26 mouse cellular contexts compared by ENCODE assay signal in the genomic region with DNA sequence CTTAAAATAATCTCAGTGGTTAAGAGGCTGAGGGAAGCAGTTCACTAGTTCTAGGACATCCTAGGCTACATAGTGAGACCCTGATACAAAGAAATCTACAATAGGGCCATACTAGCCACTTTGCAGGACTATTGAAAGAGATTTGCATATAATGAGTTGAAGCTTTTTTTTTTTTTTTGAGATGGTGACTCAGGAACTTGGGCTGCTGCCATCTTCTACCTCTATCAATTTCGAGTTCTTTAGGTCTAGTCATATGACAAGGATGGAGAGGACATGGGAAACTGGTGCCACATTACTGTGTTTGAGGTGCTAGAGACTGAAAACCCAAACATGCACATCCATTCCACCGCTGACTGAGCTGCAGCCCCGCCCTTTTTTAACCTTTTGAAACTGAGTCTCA.
"Had no signal": no experiment of that assay in that cellular context is flagged by ENCODE, and none has a peak within 500 bp of the region (broad histone marks: within the 10 kb centered on the region; RNA-seq: fewer than 3 reads in every experiment).

No protein-coding gene starts in this region.

- H3K4me3 ChIP-seq: embryonic facial prominence, embryonic 10.5 days; embryonic facial prominence, embryonic 12.5 days; embryonic facial prominence, embryonic 13.5 days; embryonic facial prominence, embryonic 15.5 days; erythroblast, embryonic 14.5 days; forebrain, embryonic 10.5 days; forebrain, embryonic 12.5 days; forebrain, embryonic 13.5 days; forebrain, embryonic 15.5 days; gastrocnemius, adult 2 months; heart, adult 2 months; heart, embryonic 10.5 days had no signal

- H3K27ac ChIP-seq: embryonic facial prominence, embryonic 10.5 days; embryonic facial prominence, embryonic 12.5 days; embryonic facial prominence, embryonic 13.5 days; embryonic facial prominence, embryonic 15.5 days; forebrain, embryonic 10.5 days; forebrain, embryonic 12.5 days; forebrain, embryonic 13.5 days; forebrain, embryonic 15.5 days; gastrocnemius, adult 2 months; heart, adult 2 months; heart, embryonic 10.5 days had no signal

- H3K36me3 ChIP-seq: embryonic facial prominence, embryonic 10.5 days; embryonic facial prominence, embryonic 12.5 days; embryonic facial prominence, embryonic 13.5 days; embryonic facial prominence, embryonic 15.5 days; forebrain, embryonic 12.5 days; forebrain, embryonic 15.5 days; heart, embryonic 10.5 days had no signal

- H3K27me3 ChIP-seq: embryonic facial prominence, embryonic 12.5 days; embryonic facial prominence, embryonic 13.5 days; embryonic facial prominence, embryonic 15.5 days; forebrain, embryonic 12.5 days; forebrain, embryonic 13.5 days; forebrain, embryonic 15.5 days had no signal

- H3K9me3 ChIP-seq: embryonic facial prominence, embryonic 10.5 days; embryonic facial prominence, embryonic 12.5 days; embryonic facial prominence, embryonic 13.5 days; embryonic facial prominence, embryonic 15.5 days; forebrain, embryonic 10.5 days; forebrain, embryonic 12.5 days; forebrain, embryonic 13.5 days; forebrain, embryonic 15.5 days; heart, embryonic 10.5 days had no signal

- H3K4me1 ChIP-seq: embryonic facial prominence, embryonic 10.5 days; embryonic facial prominence, embryonic 12.5 days; embryonic facial prominence, embryonic 13.5 days; embryonic facial prominence, embryonic 15.5 days; forebrain, embryonic 10.5 days; forebrain, embryonic 12.5 days; forebrain, embryonic 13.5 days; forebrain, embryonic 15.5 days; heart, embryonic 10.5 days had no signal

- ATAC-seq: forebrain, embryonic 13.5 days; forebrain, embryonic 14.5 days; forebrain, embryonic 15.5 days; forebrain, embryonic 16.5 days had no signal

- DNase-seq: cerebellum, postnatal 10 days; cerebellum, postnatal 14 days; cerebellum, postnatal 25 days; cerebellum, postnatal 36 days; embryo, embryonic 11 days; gastrocnemius, adult 2 months; gastrocnemius, postnatal 10 days; gastrocnemius, postnatal 14 days; gastrocnemius, postnatal 25 days; gastrocnemius, postnatal 36 days; heart, adult 11 months; heart, adult 18-20 months; heart, adult 2 months had no signal

- H3K9ac ChIP-seq: embryonic facial prominence, embryonic 12.5 days; embryonic facial prominence, embryonic 13.5 days; embryonic facial prominence, embryonic 15.5 days; forebrain, embryonic 12.5 days; forebrain, embryonic 13.5 days; forebrain, embryonic 15.5 days had no signal

- H3K4me2 ChIP-seq: embryonic facial prominence, embryonic 12.5 days; embryonic facial prominence, embryonic 13.5 days; embryonic facial prominence, embryonic 15.5 days; forebrain, embryonic 12.5 days; forebrain, embryonic 13.5 days; forebrain, embryonic 15.5 days; heart, embryonic 11.5 days had no signal
